9 mouse cellular contexts compared by ENCODE assay signal in the genomic region with DNA sequence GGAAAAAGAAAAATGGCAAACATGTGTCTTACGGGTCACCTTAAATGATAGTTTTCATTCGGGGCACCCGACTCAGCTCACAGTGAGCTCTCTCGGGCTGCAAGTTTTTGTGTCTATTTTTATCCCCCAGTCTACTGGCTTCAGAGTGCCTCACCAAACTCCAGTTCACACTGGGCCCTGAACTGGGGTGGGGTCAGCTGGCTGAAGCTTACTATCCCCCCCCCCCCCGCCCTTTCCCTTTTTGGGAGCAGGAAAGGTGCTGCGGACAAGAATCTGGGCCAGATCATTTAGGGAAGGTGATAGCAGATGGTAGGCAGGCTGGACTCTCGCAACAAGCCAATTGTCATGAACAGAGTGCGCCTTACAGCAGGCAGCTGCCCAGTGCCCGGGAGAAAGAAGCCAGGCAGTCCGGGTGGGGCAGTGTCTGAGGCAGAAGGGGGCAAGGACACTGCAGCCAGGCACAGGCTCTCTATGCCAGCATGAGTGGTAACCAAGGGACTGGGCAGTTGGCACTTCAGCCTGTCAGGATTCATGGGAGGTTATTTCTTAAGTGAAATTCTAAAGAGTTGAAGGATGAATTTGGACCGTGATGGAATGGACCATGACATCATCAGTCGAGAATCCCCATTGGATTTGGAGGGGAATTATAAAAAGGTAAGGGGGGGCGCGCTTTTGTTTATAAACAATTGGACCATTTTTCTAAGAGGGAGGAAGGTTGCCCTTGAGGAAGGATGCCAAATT.
A peak's percentile ranks its signal among the peaks of the same experiment; 100 is the strongest.
DNase-seq lines count a peak whose midpoint lies in the region; ATAC-seq lines count a peak whose summit lies in the region.
"Had no signal": no experiment of that assay in that cellular context is flagged by ENCODE, and none has a peak within 500 bp of the region (broad histone marks: within the 10 kb centered on the region; RNA-seq: fewer than 3 reads in every experiment).

No protein-coding gene starts in this region.

- peak overlapping the region; percentile 53 for H3K9ac ChIP-seq in neural tube, embryonic 13.5 days

- H3K4me1 ChIP-seq in limb, embryonic 10.5 days = peaks cover 76% of the 10 kb centered on the region
- H3K4me1 ChIP-seq in neural tube, embryonic 13.5 days (replicated peaks) = peaks cover 93% of the 10 kb centered on the region

- no peaks in the 10 kb centered on the region for H3K9me3 ChIP-seq in limb, embryonic 10.5 days (replicated peaks)
- H3K9me3 ChIP-seq in neural tube, embryonic 13.5 days = no peaks in the 10 kb centered on the region
- H3K9me3 ChIP-seq: megakaryocyte, embryonic 14.5 days had no signal

- H3K36me3 ChIP-seq in limb, embryonic 10.5 days = no peaks in the 10 kb centered on the region
- H3K36me3 ChIP-seq in neural tube, embryonic 13.5 days = no peaks in the 10 kb centered on the region

- peak overlapping the region; percentile 43 for H3K4me2 ChIP-seq in neural tube, embryonic 13.5 days

- DNase-seq in embryo, embryonic 10 days (ENCODE audit: low spot score) = peak; percentile 36
- no peak for DNase-seq in embryo, embryonic 10.5 days (ENCODE audit: low spot score)
- peak; percentile 85 to 88 for DNase-seq in cerebellum, postnatal 25 days
- peak; percentile 63 for DNase-seq in heart, adult 8-10 months (ENCODE audit: low spot score)
- peak; percentile 49 for DNase-seq in limb, embryonic 10.5 days (ENCODE audit: low spot score)
- no peak for DNase-seq in left cerebral cortex, adult 8-10 months (ENCODE audit: low spot score in 2 of 2)
- DNase-seq in urinary bladder, postnatal 4 days (ENCODE audit: low spot score in 2 of 2) = no peak

- WGBS in limb, embryonic 10.5 days = 46% methylated on average over 14 of the region's 14 CpGs
- WGBS in neural tube, embryonic 13.5 days = 22% methylated on average over 14 of the region's 14 CpGs

- peak overlapping the region; percentile 30 for H3K4me3 ChIP-seq in limb, embryonic 10.5 days
- no peak overlapping the region for H3K4me3 ChIP-seq in neural tube, embryonic 13.5 days
- H3K4me3 ChIP-seq: megakaryocyte, embryonic 14.5 days had no signal

- peak overlapping the region; percentile 86 for H3K27ac ChIP-seq in limb, embryonic 10.5 days
- H3K27ac ChIP-seq in neural tube, embryonic 13.5 days (replicated peaks) = peak overlapping the region; percentile 87

- H3K27me3 ChIP-seq in limb, embryonic 10.5 days (ENCODE audit: low read depth, poor library complexity, severe bottlenecking) = no peaks in the 10 kb centered on the region
- H3K27me3 ChIP-seq in neural tube, embryonic 13.5 days = no peaks in the 10 kb centered on the region

- peak; percentile 69 for ATAC-seq in neural tube, embryonic 13.5 days (ENCODE audit: low read depth)

Comparison
In these comparisons a context has a peak if more than half of its experiments do, and no peak if none do; other contexts are left out.
1. DNase-seq: peak in embryo, embryonic 10 days (single experiment), cerebellum, postnatal 25 days (2 of 2), heart, adult 8-10 months (single experiment) and limb, embryonic 10.5 days (single experiment); none in embryo, embryonic 10.5 days (single experiment), left cerebral cortex, adult 8-10 months (0 of 2) and urinary bladder, postnatal 4 days (0 of 2).